In the genomic region with DNA sequence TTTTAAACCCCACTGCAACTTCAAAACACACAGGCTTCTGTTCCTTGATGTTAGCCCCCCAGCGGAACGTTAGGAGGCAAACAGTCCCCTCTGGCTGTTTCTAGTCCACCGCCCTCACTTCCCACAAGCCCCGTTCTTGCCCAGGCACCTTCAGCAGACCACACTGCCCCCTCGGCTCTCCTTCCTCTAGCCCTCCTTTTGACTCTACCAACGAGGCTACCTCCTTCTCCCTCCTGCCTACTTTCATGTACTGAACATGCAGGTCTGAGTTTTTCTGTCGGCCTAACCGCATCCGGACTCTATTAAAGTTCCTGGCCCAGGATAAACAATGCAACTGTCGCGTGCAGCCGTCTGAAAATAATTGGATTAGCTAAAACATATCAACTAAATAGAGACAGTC, we compare ENCODE assay signal across 12 mouse cellular contexts. TPM values are rescaled to one million over a fixed set of nuclear protein-coding genes. Genes with fewer than 3 reads are reported as not detected.
DNase-seq lines count a peak whose midpoint lies in the region; ATAC-seq lines count a peak whose summit lies in the region.
"Had no signal": no experiment of that assay in that cellular context is flagged by ENCODE, and none has a peak within 500 bp of the region (broad histone marks: within the 10 kb centered on the region; RNA-seq: fewer than 3 reads in every experiment).

No protein-coding gene starts in this region.

- H3K36me3 ChIP-seq in heart, embryonic 16.5 days (ENCODE audit: control insufficient read depth, insufficient read depth) = no peaks in the 10 kb centered on the region
- no peaks in the 10 kb centered on the region for H3K36me3 ChIP-seq in hindbrain, embryonic 13.5 days

- H3K9me3 ChIP-seq in heart, embryonic 16.5 days (replicated peaks; ENCODE audit: control insufficient read depth, low read length) = no peaks in the 10 kb centered on the region
- H3K9me3 ChIP-seq in hindbrain, embryonic 13.5 days = no peaks in the 10 kb centered on the region

- peak overlapping the region; percentile 39 for H3K4me2 ChIP-seq in heart, embryonic 16.5 days (ENCODE audit: low read depth, low read length)
- peak overlapping the region; percentile 42 for H3K4me2 ChIP-seq in hindbrain, embryonic 13.5 days

- no peak for ATAC-seq in heart, embryonic 16.5 days (replicated peaks; ENCODE audit: extremely low read depth, insufficient read depth, low FRiP score)
- ATAC-seq in activated CD4-positive, CD25-positive, alpha-beta regulatory T cell, adult 4 months = peak; percentile 16
- ATAC-seq in hindbrain, embryonic 13.5 days (ENCODE audit: low FRiP score) = no peak

- DNase-seq in heart, adult 9 months (ENCODE audit: low spot score in 2 of 2) = no peak
- peak; percentile 53 for DNase-seq in naive thymus-derived CD4-positive, alpha-beta T cell, adult 2 months (ENCODE audit: low read depth)
- no peak for DNase-seq in layer of hippocampus, adult 9-11 months
- no peak for DNase-seq in gastrocnemius, postnatal 10 days
- DNase-seq in right cerebral cortex, postnatal 10 days (ENCODE audit: low spot score in 2 of 2) = no peak
- DNase-seq: cerebellum, adult 9-10 months; right cerebral cortex, postnatal 14 days had no signal

- WGBS in heart, embryonic 16.5 days = 28% methylated on average over 12 of the region's 12 CpGs
- WGBS in hindbrain, embryonic 13.5 days = 2% methylated on average over 12 of the region's 12 CpGs

- H3K27ac ChIP-seq in heart, embryonic 16.5 days (ENCODE audit: low read length) = peak overlapping the region; percentile 19; the same call in 1 of the 2 replicates
- H3K27ac ChIP-seq in hindbrain, embryonic 13.5 days = peak overlapping the region; percentile 26; the same call in 1 of the 2 replicates

- no peak overlapping the region for H3K9ac ChIP-seq in heart, embryonic 16.5 days (ENCODE audit: low read length)
- peak overlapping the region; percentile 62 for H3K9ac ChIP-seq in hindbrain, embryonic 13.5 days

- H3K27me3 ChIP-seq in heart, embryonic 16.5 days (ENCODE audit: control insufficient read depth, insufficient read depth, low read length) = peaks cover 28% of the 10 kb centered on the region
- peaks cover 95% of the 10 kb centered on the region for H3K27me3 ChIP-seq in hindbrain, embryonic 13.5 days

- H3K4me3 ChIP-seq in heart, embryonic 16.5 days (ENCODE audit: low read length) = peak overlapping the region; percentile 16
- H3K4me3 ChIP-seq in hindbrain, embryonic 13.5 days = peak overlapping the region; percentile 41

- peaks cover 4% of the 10 kb centered on the region; the same call in 1 of the 2 replicates for H3K4me1 ChIP-seq in heart, embryonic 16.5 days (ENCODE audit: control insufficient read depth, insufficient read depth, low read length)
- peaks cover 23% of the 10 kb centered on the region for H3K4me1 ChIP-seq in hindbrain, embryonic 13.5 days (replicated peaks)

RNA-seq across cellular contexts. Expression of gene 4930412O13Rik, which starts 8.4 kb away (rescaled TPM):
- polyA plus RNA-seq in heart, embryonic 16.5 days (2015; fragmentation: Nextera tagmentation; extraction: Ambion mirVana) = not detected in 2 replicates
- under 1 TPM in 1 of 2 experiments, not detected in 1; 0.87 TPM for polyA plus RNA-seq in activated CD4-positive, CD25-positive, alpha-beta regulatory T cell, adult 4 months (2017; shearing (Covaris generic))
- polyA plus RNA-seq in hindbrain, embryonic 13.5 days (2015; fragmentation: Nextera tagmentation; extraction: Ambion mirVana) = 1.1 and 2.5 TPM in 2 replicates
- not detected for total RNA-seq in gastrocnemius, postnatal 10 days (2021)
- total RNA-seq: left cerebral cortex, postnatal 14 days; MEL had no signal

RNA-seq across cellular contexts. Expression of gene 9230102O04Rik, which starts 16.7 kb away (rescaled TPM):
- not detected in 2 replicates for polyA plus RNA-seq in heart, embryonic 16.5 days (2015; fragmentation: Nextera tagmentation; extraction: Ambion mirVana)
- polyA plus RNA-seq in activated CD4-positive, CD25-positive, alpha-beta regulatory T cell, adult 4 months (2017; shearing (Covaris generic)) = 1 to 10 TPM in 1 of 2 experiments, not detected in 1; 2.0 TPM
- 1.4 and 2.7 TPM in 2 replicates for polyA plus RNA-seq in hindbrain, embryonic 13.5 days (2015; fragmentation: Nextera tagmentation; extraction: Ambion mirVana)
- total RNA-seq in gastrocnemius, postnatal 10 days (2021) = not detected
- total RNA-seq: left cerebral cortex, postnatal 14 days had no signal

RNA-seq across cellular contexts. Expression of gene Gata3, which starts 17.2 kb away (rescaled TPM):
- 5.4 and 11.9 TPM in 2 replicates for polyA plus RNA-seq in heart, embryonic 16.5 days (2015; fragmentation: Nextera tagmentation; extraction: Ambion mirVana)
- 100 to 1,000 TPM; 120 to 138 TPM for polyA plus RNA-seq in activated CD4-positive, CD25-positive, alpha-beta regulatory T cell, adult 4 months (2017; shearing (Covaris generic))
- polyA plus RNA-seq in hindbrain, embryonic 13.5 days (2015; fragmentation: Nextera tagmentation; extraction: Ambion mirVana) = 32.3 and 59.4 TPM in 2 replicates
- under 1 TPM; 0.19 to 0.23 TPM for total RNA-seq in gastrocnemius, postnatal 10 days (2021)
